Mouse (Mus musculus) retina, postnatal 1 day (tissue): ENCODE results near the gene Gm21865.
"Not testable (repeated sequence)": the region's sequence is repeated elsewhere in the genome, so short reads cannot be mapped to it uniquely, and the experiment has no call there.

ENCODE experiments used
- DNase-seq: peaks from one replicate; pipeline ENCODE4 v3.0.0-alpha.2; 2012

The Gm21865 gene

GRCm38 (mm10) chrY:40316803-40317202, at the start of gene Gm21865:
Gene Gm21865 (minus strand): TSS chrY:40316903.
- DNase-seq = not testable (repeated sequence)
